Mouse (Mus musculus) spleen, adult 2 months (tissue): Measurements from ENCODE around the gene Ccdc159.

Experiments used
- CTCF ChIP-seq: fragments of 200-500 bp; IDR thresholded peaks from 2 replicates; pipeline ENCODE4 v1.5.1; 2011; ENCODE audit warnings: mild to moderate bottlenecking, inconsistent platforms; ENCODE audit not compliant: insufficient read depth, insufficient read length, insufficient replicate concordance; ENCODE audit errors: extremely low read depth
- POLR2A ChIP-seq: fragments of 200-500 bp; IDR thresholded peaks from 2 replicates; pipeline ENCODE4 v1.6.1; 2011; ENCODE audit warnings: low read depth, low read length, inconsistent platforms

DNA sequence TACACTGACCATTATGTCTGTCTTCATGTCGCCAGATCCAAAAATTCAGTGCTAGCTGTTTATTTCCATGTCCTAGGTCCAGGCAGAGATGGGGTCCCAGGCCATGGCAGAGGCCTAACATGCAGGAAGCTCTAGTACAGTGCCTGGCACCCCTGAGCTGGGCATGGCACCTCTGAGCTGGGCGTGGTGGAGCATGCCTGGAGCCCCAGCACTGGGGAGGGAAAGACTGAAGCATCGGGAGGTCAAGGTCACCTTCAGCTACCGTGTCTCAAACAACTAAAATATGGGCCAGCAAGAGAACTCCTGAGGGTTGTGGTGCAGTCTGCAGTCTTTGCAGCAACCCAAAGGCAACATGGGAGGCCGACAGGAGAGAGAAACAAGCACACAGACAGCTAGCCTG, 31.1 kb downstream of the Ccdc159 start:
- no peak for TF ChIP-seq CTCF
- TF ChIP-seq POLR2A = no peak
